Mouse (Mus musculus) embryonic facial prominence, embryonic 10.5 days (tissue): Measurements from ENCODE around the gene Klhdc7a. TPM values are rescaled to one million over a fixed set of nuclear protein-coding genes. Genes with fewer than 3 reads are reported as not detected.
A peak's percentile ranks its signal among the peaks of the same experiment; 100 is the strongest.

Experiments used
- DNase-seq: peaks from one replicate; pipeline ENCODE4 v3.0.0-alpha.2; 2017; ENCODE audit warnings: low spot score
- H3K27ac ChIP-seq: fragments of 300-500 bp; sonication (generic); replicated peaks from 2 replicates; pipeline ENCODE4 v1.5.1; 2016; ENCODE audit warnings: mild to moderate bottlenecking
- H3K27me3 ChIP-seq: fragments of 300-500 bp; sonication (generic); replicated peaks from 2 replicates; pipeline ENCODE4 v1.6.1; 2016; ENCODE audit warnings: low read depth, mild to moderate bottlenecking; ENCODE audit not compliant: poor library complexity, severe bottlenecking
- H3K36me3 ChIP-seq: fragments of 300-500 bp; sonication (generic); replicated peaks from 2 replicates; pipeline ENCODE4 v1.6.1; 2016; ENCODE audit warnings: mild to moderate bottlenecking, moderate library complexity
- H3K4me1 ChIP-seq: fragments of 300-500 bp; sonication (generic); 2 replicates; pipeline ENCODE4 v1.6.1; 2016
- H3K4me3 ChIP-seq: fragments of 300-500 bp; sonication (generic); 2 replicates; pipeline ENCODE4 v1.5.1; 2016; ENCODE audit warnings: mild to moderate bottlenecking, moderate library complexity
- H3K9me3 ChIP-seq: fragments of 300-500 bp; sonication (generic); 2 replicates; pipeline ENCODE4 v1.6.1; 2016; ENCODE audit warnings: mild to moderate bottlenecking
- WGBS: fragments of 180-500 bp; shearing (Covaris S2); methylation state at CpG from one replicate; pipeline ENCODE4 v1.1.7; 2016; 5-methylcytosine and 5-hydroxymethylcytosine counted together
- polyA plus RNA-seq: library from polyadenylated mRNA; unstranded; fragments of >200 nt; fragmentation: Nextera tagmentation; extraction: Ambion mirVana; gene quantifications from 2 replicates; pipeline ENCODE4 v1.2.1, GENCODE M21; 2016

Gene Klhdc7a
- polyA plus RNA-seq: 0.34 TPM in 2 replicates

DNA sequence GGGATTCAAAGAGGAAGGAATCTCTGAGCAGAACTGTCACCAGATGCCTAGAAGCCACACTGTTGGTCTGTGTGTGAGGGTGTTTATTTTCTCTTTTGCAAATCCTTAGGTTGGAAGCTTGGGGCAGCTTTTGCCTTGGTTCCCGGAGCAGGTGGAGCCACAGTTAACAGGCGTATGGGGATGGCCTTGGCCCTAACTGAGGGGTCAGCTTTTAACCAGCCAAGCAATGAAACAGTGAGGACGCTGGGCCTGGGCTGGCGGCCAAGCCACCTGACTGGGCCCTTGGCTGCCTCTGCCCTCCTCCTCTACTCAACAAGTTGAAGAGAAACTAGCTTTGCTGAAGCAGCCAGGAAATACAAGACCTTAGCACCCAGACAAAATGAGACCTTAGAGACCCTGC is at the start of gene Klhdc7a:
Klhdc7a (minus strand) TSS at position 105 of the 400 bp plus-strand sequence.
- Histone ChIP-seq H3K36me3 (no peaks in the 10 kb centered on the region), H3K9me3 (no peaks in the 10 kb centered on the region), H3K4me1 (peaks cover 35% of the 10 kb centered on the region), H3K4me3 (no peak within 1 kb of the TSS), H3K27me3 (peaks cover 25% of the 10 kb centered on the region), H3K27ac (peak within 1 kb of the TSS; percentile 49)
- WGBS: 52% methylated on average over 4 of the region's 4 CpGs
- no peak for DNase-seq

DNA sequence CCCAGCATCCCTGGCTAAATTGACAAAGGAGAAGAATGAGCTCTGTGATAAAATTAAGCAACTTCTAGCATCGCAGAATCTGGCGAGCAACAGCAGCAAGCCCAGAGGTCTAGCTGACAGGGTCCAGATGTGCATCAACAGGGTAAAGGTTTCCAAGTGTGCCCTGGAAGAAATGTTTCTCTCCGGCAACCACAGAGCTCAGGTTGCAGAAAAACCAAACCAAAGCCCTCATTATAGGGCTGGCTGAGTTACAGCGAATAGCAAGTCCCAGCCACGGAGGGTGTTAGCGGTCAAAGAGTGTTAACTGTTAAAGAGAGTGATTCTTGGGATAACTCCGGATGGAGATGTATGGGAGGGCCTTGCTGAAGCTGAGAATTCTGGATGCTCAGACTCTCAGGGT is 48.1 kb upstream of the Klhdc7a start:
- no peak for DNase-seq

DNA sequence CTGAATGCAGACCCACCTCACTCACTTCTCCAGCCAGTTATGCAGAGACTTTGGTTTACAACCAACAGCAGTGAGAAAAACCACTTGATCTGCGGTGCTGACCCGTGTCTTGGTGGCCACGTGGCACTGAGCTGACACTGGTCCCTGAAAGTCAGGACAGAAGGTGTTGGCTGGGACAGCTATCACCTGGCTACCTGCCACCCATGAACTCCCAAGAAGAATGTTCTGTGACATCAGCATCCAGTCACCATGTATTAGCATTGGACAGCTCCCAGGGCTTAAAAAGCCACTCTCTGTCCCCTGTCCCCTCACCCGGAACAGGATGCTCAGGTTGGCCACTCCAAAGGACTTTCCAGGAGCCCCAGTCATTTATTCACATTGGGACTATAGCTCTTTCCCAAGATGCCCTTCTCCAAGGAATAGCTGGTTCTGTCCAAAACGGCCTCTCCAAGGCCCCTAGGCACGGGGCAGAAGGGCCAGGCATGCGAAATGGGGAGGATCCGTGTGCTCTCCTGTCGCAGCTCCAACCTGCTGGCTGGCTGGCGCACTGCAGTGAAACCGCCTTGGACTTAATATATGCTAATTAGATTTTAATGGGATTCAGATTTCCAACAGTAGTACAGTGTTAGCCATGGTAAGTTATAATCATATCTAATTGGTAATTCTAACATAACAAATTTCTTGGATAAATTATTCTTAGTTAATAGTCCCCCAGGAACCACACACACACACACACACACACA is 43.1 kb upstream of the Klhdc7a start:
- H3K27ac ChIP-seq: no peak overlapping the region
- 70% methylated on average over 11 of the region's 11 CpGs for WGBS
- H3K4me3 ChIP-seq: no peak overlapping the region
- H3K9me3 ChIP-seq: no peaks in the 10 kb centered on the region
- H3K27me3 ChIP-seq: 0 out of 2 replicates have a peak, but pooled peaks cover 11% of the 10 kb centered on the region
- peaks cover 22% of the 10 kb centered on the region for H3K4me1 ChIP-seq
- no peak for DNase-seq
- H3K36me3 ChIP-seq: no peaks in the 10 kb centered on the region

More for the DNA sequence above, 48.1 kb upstream of the Klhdc7a start:
- Histone ChIP-seq H3K27ac (no peak overlapping the region), H3K36me3 (no peaks in the 10 kb centered on the region), H3K4me1 (peaks cover 19% of the 10 kb centered on the region), H3K27me3 (no peaks in the 10 kb centered on the region), H3K4me3 (no peak overlapping the region), H3K9me3 (no peaks in the 10 kb centered on the region)
- WGBS: 49% methylated on average over 7 of the region's 7 CpGs

DNA sequence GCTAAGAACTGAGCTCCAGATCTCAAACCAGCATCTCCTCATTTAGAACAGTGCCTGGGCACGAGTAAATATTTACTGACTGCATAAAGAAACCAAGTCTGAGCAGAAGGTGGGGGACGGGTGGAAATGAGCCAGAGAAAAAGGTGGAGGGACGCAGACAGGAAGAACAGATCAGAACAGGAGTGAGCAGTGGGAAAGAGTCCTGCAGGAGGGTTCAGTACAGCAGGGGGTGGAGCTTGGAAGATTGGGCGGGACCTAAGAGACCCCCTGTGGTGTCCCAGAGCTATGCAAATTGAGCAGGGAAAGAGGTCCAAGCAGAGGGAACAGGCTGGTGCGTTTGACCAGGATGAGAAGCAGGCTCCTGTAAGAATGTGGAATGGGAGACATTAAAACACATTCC is 37.1 kb upstream of the Klhdc7a start:
- peak overlapping the region; percentile 50 for H3K4me3 ChIP-seq
- peaks cover 26% of the 10 kb centered on the region for H3K4me1 ChIP-seq
- H3K9me3 ChIP-seq: no peaks in the 10 kb centered on the region
- peaks cover 63% of the 10 kb centered on the region for H3K27me3 ChIP-seq
- 25% methylated on average over 5 of the region's 5 CpGs for WGBS
- H3K36me3 ChIP-seq: no peaks in the 10 kb centered on the region
- peak; percentile 36 for DNase-seq
- no peak overlapping the region for H3K27ac ChIP-seq

DNA sequence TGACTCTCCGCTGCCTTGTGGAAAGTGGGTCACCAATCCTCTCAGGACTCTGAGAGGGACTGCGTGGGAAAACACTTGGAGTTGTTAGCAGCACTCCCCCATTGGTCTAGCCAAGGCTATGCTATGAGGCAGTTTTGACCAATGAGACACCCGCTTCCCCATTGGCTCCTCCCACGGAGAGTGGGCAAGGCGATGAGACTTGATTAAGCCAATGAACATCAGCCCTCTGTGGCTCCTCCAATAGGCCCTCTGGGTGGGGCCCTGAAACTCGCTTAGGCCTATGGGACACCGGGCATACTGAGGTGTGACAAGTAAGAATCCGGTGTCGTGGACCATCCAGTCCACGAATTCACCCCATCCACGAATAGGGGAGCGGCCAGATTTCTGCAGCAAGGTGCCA is 36.3 kb upstream of the Klhdc7a start:
- H3K9me3 ChIP-seq: no peaks in the 10 kb centered on the region
- no peak overlapping the region for H3K27ac ChIP-seq
- H3K4me1 ChIP-seq: peaks cover 26% of the 10 kb centered on the region
- no peaks in the 10 kb centered on the region for H3K36me3 ChIP-seq
- 16% methylated on average over 12 of the region's 12 CpGs for WGBS
- peaks cover 60% of the 10 kb centered on the region for H3K27me3 ChIP-seq
- DNase-seq: peak; percentile 68
- H3K4me3 ChIP-seq: peak overlapping the region; percentile 50

DNA sequence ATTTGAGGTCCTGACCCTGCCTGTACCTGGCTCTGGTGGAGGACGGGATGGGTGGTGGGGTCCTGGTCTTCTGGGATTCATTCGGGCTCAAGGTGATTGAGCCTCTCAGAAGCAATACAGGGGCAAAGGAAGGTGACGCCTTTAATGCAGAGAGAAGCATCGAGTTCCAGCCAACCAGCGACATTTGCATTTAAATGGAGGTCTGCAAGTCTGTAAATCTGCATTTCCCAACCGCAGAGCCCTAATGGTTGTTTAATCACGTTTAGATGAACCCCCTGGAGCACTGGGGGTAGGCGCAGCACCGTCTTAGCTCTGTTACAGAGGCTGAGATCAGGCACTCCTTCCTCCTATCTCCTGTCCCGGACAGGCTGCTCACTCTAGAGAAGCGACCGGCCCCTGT is 34.2 kb upstream of the Klhdc7a start:
- Histone ChIP-seq H3K9me3 (peaks cover 9% of the 10 kb centered on the region; the same call in 1 of the 2 replicates), H3K27me3 (peaks cover 60% of the 10 kb centered on the region), H3K4me1 (peaks cover 26% of the 10 kb centered on the region), H3K27ac (no peak overlapping the region), H3K36me3 (no peaks in the 10 kb centered on the region), H3K4me3 (no peak overlapping the region)
- 12% methylated on average over 12 of the region's 12 CpGs for WGBS
- DNase-seq: no peak

DNA sequence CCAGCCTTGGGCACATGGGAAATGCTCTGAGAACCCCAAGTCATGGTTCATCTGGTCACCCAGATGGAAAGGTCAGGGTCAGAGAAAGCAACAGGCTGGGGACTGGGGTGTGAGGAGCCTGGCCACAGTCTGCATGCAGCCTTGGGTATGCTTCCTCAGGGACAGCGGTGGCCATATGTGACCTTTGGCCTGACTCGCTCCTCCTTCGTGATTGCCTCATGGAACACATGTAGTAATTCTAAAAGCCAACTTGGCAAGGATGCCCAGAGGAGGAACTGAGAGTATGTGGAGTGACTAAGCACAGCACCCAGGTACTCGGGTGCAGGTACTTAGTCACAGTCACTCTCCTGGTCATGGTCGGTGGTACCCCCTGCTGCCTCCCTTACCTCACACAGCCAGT is 33.1 kb upstream of the Klhdc7a start:
- H3K27me3 ChIP-seq: peaks cover 55% of the 10 kb centered on the region

DNA sequence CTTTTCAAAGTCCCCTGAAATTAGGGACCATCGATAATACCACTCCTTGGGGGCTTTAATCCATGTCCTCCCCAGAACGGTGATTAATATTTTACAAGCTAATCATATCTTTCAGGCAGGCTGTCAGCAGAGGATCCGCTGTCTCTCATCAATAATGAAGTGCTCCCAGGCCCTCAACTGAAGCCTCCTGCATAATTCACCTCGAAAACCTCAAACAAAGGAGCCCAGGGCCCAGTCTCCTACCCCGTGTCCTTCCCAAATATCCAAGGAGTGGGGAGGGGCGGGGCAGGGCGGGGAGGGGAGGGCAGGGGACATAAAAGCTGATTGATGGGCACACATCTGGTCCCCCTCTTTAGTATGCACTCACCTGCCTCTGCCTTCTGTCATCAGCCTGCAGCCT is 31.2 kb upstream of the Klhdc7a start:
- Histone ChIP-seq H3K27ac (no peak overlapping the region), H3K36me3 (no peaks in the 10 kb centered on the region), H3K27me3 (peaks cover 38% of the 10 kb centered on the region), H3K9me3 (peaks cover 9% of the 10 kb centered on the region; the same call in 1 of the 2 replicates), H3K4me3 (no peak overlapping the region), H3K4me1 (peaks cover 17% of the 10 kb centered on the region)
- DNase-seq: no peak
- 67% methylated on average over 7 of the region's 7 CpGs for WGBS

More for the DNA sequence above, 33.1 kb upstream of the Klhdc7a start:
- H3K4me1 ChIP-seq: peaks cover 21% of the 10 kb centered on the region
- no peak overlapping the region for H3K27ac ChIP-seq
- peaks cover 9% of the 10 kb centered on the region; the same call in 1 of the 2 replicates for H3K9me3 ChIP-seq
- WGBS: 58% methylated on average over 5 of the region's 5 CpGs
- H3K4me3 ChIP-seq: no peak overlapping the region
- H3K36me3 ChIP-seq: no peaks in the 10 kb centered on the region
- DNase-seq: no peak

DNA sequence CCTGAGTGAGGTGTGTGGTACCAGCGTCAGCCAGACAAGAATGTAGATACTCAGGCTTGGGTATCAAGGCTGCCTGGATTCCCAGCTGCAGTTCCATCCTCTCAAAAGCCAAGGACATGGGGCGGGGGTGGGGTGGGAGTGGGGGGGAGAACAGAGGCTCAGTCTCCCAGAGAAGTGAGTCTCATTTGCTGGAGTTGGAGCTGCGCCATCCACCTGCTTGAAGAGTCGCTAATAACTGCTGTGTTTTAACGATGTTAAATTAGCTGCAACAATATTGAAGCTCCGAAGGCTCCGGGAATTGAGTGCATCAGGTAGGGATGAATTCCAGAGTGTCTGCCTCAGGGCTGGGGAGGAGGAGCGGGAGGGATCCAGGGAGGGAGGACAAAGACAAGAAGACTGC is 27.8 kb upstream of the Klhdc7a start:
- peaks cover 20% of the 10 kb centered on the region for H3K4me1 ChIP-seq

DNA sequence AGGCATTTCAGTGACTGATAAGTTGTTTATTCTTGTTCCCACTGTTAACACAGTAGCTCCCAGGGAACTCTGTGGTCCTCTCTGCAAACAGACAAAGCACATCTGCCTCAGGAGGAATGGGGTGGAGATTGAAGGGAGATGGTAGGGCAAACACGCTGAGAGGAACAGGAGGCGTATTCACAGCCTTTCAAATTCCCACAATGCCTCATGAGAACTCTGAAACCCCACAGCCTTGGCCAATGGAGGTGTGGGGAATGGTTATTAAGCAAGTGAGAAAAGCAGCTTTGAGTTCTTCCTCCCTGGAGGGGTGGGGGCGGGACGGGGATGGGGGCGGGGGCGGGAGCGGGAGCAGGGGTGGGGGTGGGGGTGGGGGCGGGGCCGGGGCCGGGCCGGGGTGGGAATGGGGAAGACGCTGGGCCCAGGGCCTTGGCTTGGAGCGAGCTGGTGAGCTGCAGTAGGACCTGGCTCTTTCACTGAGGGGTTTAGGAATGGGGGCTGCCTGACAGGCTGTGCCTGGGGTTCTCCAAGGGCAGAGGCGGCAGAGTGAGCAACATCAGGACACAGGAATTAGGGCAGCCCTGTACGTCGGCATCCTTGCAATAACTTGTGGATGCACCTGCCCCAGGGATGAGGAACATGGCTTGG is 25.4 kb upstream of the Klhdc7a start:
- Histone ChIP-seq H3K36me3 (no peaks in the 10 kb centered on the region), H3K4me3 (peak overlapping the region; percentile 36), H3K27me3 (0 out of 2 replicates have a peak, but pooled peaks cover 6% of the 10 kb centered on the region), H3K9me3 (peaks cover 8% of the 10 kb centered on the region; the same call in 1 of the 2 replicates), H3K27ac (peak overlapping the region; percentile 45), H3K4me1 (peaks cover 20% of the 10 kb centered on the region)
- 11% methylated on average over 16 of the region's 16 CpGs for WGBS
- DNase-seq: peak; percentile 28

More for the DNA sequence above, 27.8 kb upstream of the Klhdc7a start:
- Histone ChIP-seq H3K27me3 (peaks cover 4% of the 10 kb centered on the region; the same call in 1 of the 2 replicates), H3K9me3 (peaks cover 9% of the 10 kb centered on the region; the same call in 1 of the 2 replicates), H3K4me3 (no peak overlapping the region), H3K27ac (no peak overlapping the region), H3K36me3 (no peaks in the 10 kb centered on the region)
- DNase-seq: no peak
- 52% methylated on average over 8 of the region's 8 CpGs for WGBS

DNA sequence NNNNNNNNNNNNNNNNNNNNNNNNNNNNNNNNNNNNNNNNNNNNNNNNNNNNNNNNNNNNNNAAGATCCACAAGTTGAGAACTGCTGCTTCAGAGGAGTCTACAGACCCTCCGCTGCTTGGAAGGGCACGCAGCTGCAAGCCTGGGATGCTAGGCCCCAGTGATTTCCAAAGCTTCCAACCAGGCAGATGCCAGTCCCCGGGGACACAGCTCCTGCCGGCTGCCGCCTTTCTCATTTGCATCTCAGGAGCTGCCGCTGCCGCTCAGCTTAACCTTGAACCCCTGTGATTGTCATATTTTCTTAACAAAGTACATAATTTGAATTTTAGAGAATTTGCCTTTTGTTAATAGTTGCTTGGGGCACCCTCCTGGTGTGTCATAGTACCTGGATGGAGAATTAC is 19.1 kb upstream of the Klhdc7a start:
- peaks cover 19% of the 10 kb centered on the region for H3K4me1 ChIP-seq
- no peaks in the 10 kb centered on the region for H3K9me3 ChIP-seq
- H3K27ac ChIP-seq: no peak overlapping the region
- H3K4me3 ChIP-seq: no peak overlapping the region
- whole genome bisulfite sequencing: 25% methylated on average over 7 of the region's 7 CpGs
- DNase-seq: no peak
- no peaks in the 10 kb centered on the region for H3K36me3 ChIP-seq
- H3K27me3 ChIP-seq: peaks cover 18% of the 10 kb centered on the region; the same call in 1 of the 2 replicates

DNA sequence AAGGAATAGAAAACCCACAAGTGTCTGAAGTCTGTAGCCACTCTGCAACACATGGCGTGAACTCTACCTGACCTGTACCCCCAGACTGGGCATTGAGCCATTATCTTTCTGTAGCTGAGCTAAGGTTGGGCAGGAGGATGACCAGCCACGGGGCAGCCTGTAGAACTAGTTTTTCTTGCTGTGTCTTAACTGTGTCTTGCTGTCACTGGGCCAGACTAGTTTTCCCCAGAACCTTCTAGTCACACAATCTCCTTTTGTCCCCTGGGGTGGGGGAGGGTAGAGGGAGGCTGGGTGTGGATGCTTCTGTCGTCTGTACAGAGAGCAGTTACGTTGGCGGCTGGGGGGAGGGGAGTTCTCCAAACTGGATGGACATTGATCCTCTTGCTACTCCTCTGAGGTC is 10.9 kb upstream of the Klhdc7a start:
- Histone ChIP-seq H3K27ac (peak overlapping the region; percentile 76), H3K36me3 (no peaks in the 10 kb centered on the region), H3K9me3 (no peaks in the 10 kb centered on the region), H3K4me1 (peaks cover 48% of the 10 kb centered on the region), H3K27me3 (no peaks in the 10 kb centered on the region; the same call in 1 of the 2 replicates), H3K4me3 (no peak overlapping the region)
- 32% methylated on average over 5 of the region's 5 CpGs for WGBS
- DNase-seq: peak; percentile 47
